Mouse (Mus musculus): ENCODE data around the gene Wbp1l. TPM values are rescaled to one million over a fixed set of nuclear protein-coding genes. Genes with fewer than 3 reads are reported as not detected.

Gene Wbp1l
- polyA plus RNA-seq (2012), result 1.4 and 1.9 TPM in 2 replicates

- Histone ChIP-seq H3K27me3 (ENCODE audit: control insufficient read depth) (no peaks in the 10 kb centered on the region), H3K9me3 (ENCODE audit: control insufficient read depth, low read length) (no peaks in the 10 kb centered on the region), H3K4me1 (ENCODE audit: control insufficient read depth) (peaks cover 40% of the 10 kb centered on the region), H3K4me3 (replicated peaks) (peak within 1 kb of the TSS; percentile 95), H3K36me3 (ENCODE audit: control insufficient read depth) (peaks cover 6% of the 10 kb centered on the region)
- TF ChIP-seq TAL1 (IDR thresholded peaks at IDR 0.05; ENCODE audit: low read length), result no peak
- no peak for TF ChIP-seq GATA1 (IDR thresholded peaks at IDR 0.05; ENCODE audit: low read length)
Observed at GRCm38 (mm10) chr19:46598720-46599252, at the start of gene Wbp1l. Wbp1l (plus strand) TSS chr19:46599084.

- Histone ChIP-seq H3K27me3 (ENCODE audit: control insufficient read depth) (no peaks in the 10 kb centered on the region), H3K9me3 (ENCODE audit: control insufficient read depth, low read length) (no peaks in the 10 kb centered on the region), H3K4me1 (ENCODE audit: control insufficient read depth) (peaks cover 28% of the 10 kb centered on the region), H3K36me3 (ENCODE audit: control insufficient read depth) (no peaks in the 10 kb centered on the region; the same call in 1 of the 2 replicates), H3K4me3 (replicated peaks) (no peak overlapping the region)
- TF ChIP-seq GATA1 (IDR thresholded peaks at IDR 0.05; ENCODE audit: low read length) (no peak), TAL1 (IDR thresholded peaks at IDR 0.05; ENCODE audit: low read length) (no peak)
Observed at GRCm38 (mm10) chr19:46550385-46550784, 48.5 kb upstream of the Wbp1l start.

GRCm38 (mm10) chr19:46552496-46552895, 46.4 kb upstream of the Wbp1l start:
- TF ChIP-seq GATA1 (IDR thresholded peaks at IDR 0.05; ENCODE audit: low read length) (no peak), TAL1 (IDR thresholded peaks at IDR 0.05; ENCODE audit: low read length) (no peak)
- H3K27me3 ChIP-seq (ENCODE audit: control insufficient read depth), result no peaks in the 10 kb centered on the region
- H3K36me3 ChIP-seq (ENCODE audit: control insufficient read depth), result peaks cover 3% of the 10 kb centered on the region; the same call in 1 of the 2 replicates
- peaks cover 31% of the 10 kb centered on the region for H3K4me1 ChIP-seq (ENCODE audit: control insufficient read depth)
- no peaks in the 10 kb centered on the region for H3K9me3 ChIP-seq (ENCODE audit: control insufficient read depth, low read length)
- no peak overlapping the region for H3K4me3 ChIP-seq (replicated peaks)

GRCm38 (mm10) chr19:46553541-46553955, 45.3 kb upstream of the Wbp1l start:
- peak overlapping the region; percentile 34 for H3K4me3 ChIP-seq (replicated peaks)
- TF ChIP-seq GATA1 (IDR thresholded peaks at IDR 0.05; ENCODE audit: low read length) (peak; percentile 46; the same call in 1 of the 2 replicates), TAL1 (IDR thresholded peaks at IDR 0.05; ENCODE audit: low read length) (peak; percentile 75)
- peaks cover 3% of the 10 kb centered on the region; the same call in 1 of the 2 replicates for H3K36me3 ChIP-seq (ENCODE audit: control insufficient read depth)
- H3K4me1 ChIP-seq (ENCODE audit: control insufficient read depth), result peaks cover 32% of the 10 kb centered on the region
- H3K27me3 ChIP-seq (ENCODE audit: control insufficient read depth), result no peaks in the 10 kb centered on the region
- no peaks in the 10 kb centered on the region for H3K9me3 ChIP-seq (ENCODE audit: control insufficient read depth, low read length)

GRCm38 (mm10) chr19:46558009-46558408, 40.9 kb upstream of the Wbp1l start:
- Histone ChIP-seq H3K27me3 (ENCODE audit: control insufficient read depth) (no peaks in the 10 kb centered on the region), H3K36me3 (ENCODE audit: control insufficient read depth) (peaks cover 3% of the 10 kb centered on the region; the same call in 1 of the 2 replicates), H3K4me1 (ENCODE audit: control insufficient read depth) (peaks cover 36% of the 10 kb centered on the region), H3K4me3 (replicated peaks) (no peak overlapping the region), H3K9me3 (ENCODE audit: control insufficient read depth, low read length) (no peaks in the 10 kb centered on the region)
- TF ChIP-seq TAL1 (IDR thresholded peaks at IDR 0.05; ENCODE audit: low read length), result no peak
- no peak for TF ChIP-seq GATA1 (IDR thresholded peaks at IDR 0.05; ENCODE audit: low read length)

- Histone ChIP-seq H3K4me1 (ENCODE audit: control insufficient read depth) (peaks cover 31% of the 10 kb centered on the region), H3K36me3 (ENCODE audit: control insufficient read depth) (peaks cover 3% of the 10 kb centered on the region; the same call in 1 of the 2 replicates), H3K27me3 (ENCODE audit: control insufficient read depth) (no peaks in the 10 kb centered on the region), H3K4me3 (replicated peaks) (no peak overlapping the region), H3K9me3 (ENCODE audit: control insufficient read depth, low read length) (no peaks in the 10 kb centered on the region)
- no peak for TF ChIP-seq GATA1 (IDR thresholded peaks at IDR 0.05; ENCODE audit: low read length)
- TF ChIP-seq TAL1 (IDR thresholded peaks at IDR 0.05; ENCODE audit: low read length), result no peak
Observed at GRCm38 (mm10) chr19:46558631-46559030, 40.3 kb upstream of the Wbp1l start.

- Histone ChIP-seq H3K4me3 (replicated peaks) (no peak overlapping the region), H3K36me3 (ENCODE audit: control insufficient read depth) (peaks cover under 1% of the 10 kb centered on the region; the same call in 1 of the 2 replicates), H3K27me3 (ENCODE audit: control insufficient read depth) (no peaks in the 10 kb centered on the region), H3K9me3 (ENCODE audit: control insufficient read depth, low read length) (no peaks in the 10 kb centered on the region), H3K4me1 (ENCODE audit: control insufficient read depth) (peaks cover 11% of the 10 kb centered on the region)
- TF ChIP-seq TAL1 (IDR thresholded peaks at IDR 0.05; ENCODE audit: low read length) (no peak), GATA1 (IDR thresholded peaks at IDR 0.05; ENCODE audit: low read length) (no peak)
Observed at GRCm38 (mm10) chr19:46562132-46562531, 36.8 kb upstream of the Wbp1l start.

GRCm38 (mm10) chr19:46562581-46563515, 36.0 kb upstream of the Wbp1l start:
- no peaks in the 10 kb centered on the region for H3K27me3 ChIP-seq (ENCODE audit: control insufficient read depth)
- TF ChIP-seq GATA1 (IDR thresholded peaks at IDR 0.05; ENCODE audit: low read length) (no peak), TAL1 (IDR thresholded peaks at IDR 0.05; ENCODE audit: low read length) (no peak)

GRCm38 (mm10) chr19:46563603-46564002, 35.3 kb upstream of the Wbp1l start:
- Histone ChIP-seq H3K27me3 (ENCODE audit: control insufficient read depth) (no peaks in the 10 kb centered on the region), H3K4me1 (ENCODE audit: control insufficient read depth) (peaks cover 10% of the 10 kb centered on the region), H3K9me3 (ENCODE audit: control insufficient read depth, low read length) (no peaks in the 10 kb centered on the region), H3K4me3 (replicated peaks) (no peak overlapping the region), H3K36me3 (ENCODE audit: control insufficient read depth) (no peaks in the 10 kb centered on the region)
- no peak for TF ChIP-seq TAL1 (IDR thresholded peaks at IDR 0.05; ENCODE audit: low read length)
- no peak for TF ChIP-seq GATA1 (IDR thresholded peaks at IDR 0.05; ENCODE audit: low read length)

More at GRCm38 (mm10) chr19:46562581-46563515, 36.0 kb upstream of the Wbp1l start:
- Histone ChIP-seq H3K9me3 (ENCODE audit: control insufficient read depth, low read length) (no peaks in the 10 kb centered on the region), H3K36me3 (ENCODE audit: control insufficient read depth) (no peaks in the 10 kb centered on the region), H3K4me3 (replicated peaks) (no peak overlapping the region), H3K4me1 (ENCODE audit: control insufficient read depth) (peaks cover 11% of the 10 kb centered on the region)
